Mouse (Mus musculus) ES-Bruce4 (cell line): ENCODE measurements around the gene Celf2.

ENCODE experiments used
- CTCF ChIP-seq: IDR thresholded peaks from one replicate; pipeline ENCODE4 v1.8.1; 2011; ENCODE audit warnings: low read depth, low read length
- EP300 ChIP-seq: IDR thresholded peaks from 2 replicates; pipeline ENCODE4 v1.6.1; 2011; ENCODE audit warnings: low read depth, low read length; ENCODE audit not compliant: insufficient read depth
- POLR2A ChIP-seq: IDR thresholded peaks from one replicate; pipeline ENCODE4 v1.8.1; 2011; ENCODE audit warnings: low read length; ENCODE audit not compliant: insufficient read depth

GRCm38 (mm10) chr2:7309324-7309723 is 200.0 kb downstream of the Celf2 start:
- no peak for TF ChIP-seq POLR2A
- no peak for TF ChIP-seq CTCF
- no peak for TF ChIP-seq EP300
